Mouse (Mus musculus): Measurements from ENCODE around the gene Dnajc27. TPM values are rescaled to one million over a fixed set of nuclear protein-coding genes. Genes with fewer than 3 reads are reported as not detected.

The Dnajc27 gene
- total RNA-seq (2021), result 10 to 100 TPM; 30.9 to 38.3 TPM
- long read RNA-seq, experiment 1, full-length matches to known transcripts, result 58 of 74 reads
- long read RNA-seq, experiment 1, partial matches to known transcripts, result 11 of 74 reads
- long read RNA-seq, experiment 1, other reads (novel, unspliced or antisense), result 5 of 74 reads
- long read RNA-seq, experiment 2, full-length matches to known transcripts, result 59 of 75 reads
- long read RNA-seq, experiment 2, partial matches to known transcripts, result 5 of 75 reads
- long read RNA-seq, experiment 2, other reads (novel, unspliced or antisense), result 11 of 75 reads

DNA sequence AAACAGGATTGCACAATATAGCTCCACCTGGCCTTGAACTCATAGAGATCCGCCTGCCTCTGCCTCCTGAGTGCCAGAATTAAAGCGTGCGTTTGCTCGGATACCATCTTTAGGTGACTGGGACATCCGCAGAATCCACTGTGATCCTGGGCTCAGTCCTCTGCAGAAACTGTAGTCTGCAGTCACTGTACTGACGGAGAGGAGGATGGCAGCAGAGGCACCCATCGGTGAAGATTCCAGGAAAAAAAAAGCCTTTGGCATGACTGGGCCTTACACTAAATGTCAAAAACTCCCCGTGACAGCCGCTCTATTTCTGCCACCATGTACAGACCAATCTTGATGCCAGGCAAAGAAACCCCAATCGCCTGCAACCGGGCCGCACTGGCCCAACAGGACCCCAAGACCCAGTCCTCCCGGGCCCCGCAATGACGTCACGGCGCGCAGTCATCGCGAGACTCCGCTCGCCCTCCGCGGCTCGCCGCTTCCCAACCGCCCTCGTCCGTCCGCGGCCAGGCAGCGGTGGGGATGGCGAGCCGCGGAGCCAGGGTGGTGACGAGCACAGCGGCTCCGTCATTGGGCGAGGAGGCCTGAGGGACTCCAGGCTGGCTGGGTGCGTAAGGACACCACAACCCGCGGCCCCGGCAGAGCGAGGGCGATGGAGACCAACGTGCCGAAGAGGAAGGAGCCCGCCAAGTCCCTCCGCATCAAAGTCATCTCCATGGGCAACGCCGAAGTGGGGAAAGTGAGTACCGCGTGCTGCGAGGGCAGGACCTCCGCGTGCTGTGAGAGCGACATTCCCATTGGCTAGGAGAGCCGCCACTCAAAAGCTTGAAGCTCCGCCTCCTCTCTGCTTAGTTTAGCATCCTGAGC, at the start of gene Dnajc27:
Dnajc27 (plus strand) TSS at position 452 of the 870 bp plus-strand sequence.
- intact Hi-C loops (cut with DNase I), result loop anchor here (10.0 kb wide), 1 partner anchor 418 kb away; no protein-coding TSS in a partner anchor
- Histone ChIP-seq H3K27ac (peak within 1 kb of the TSS; percentile 99), H3K4me3 (peak within 1 kb of the TSS; percentile 90)
- TF ChIP-seq CTCF (IDR thresholded peaks at IDR 0.05), result no peak
- peak; percentile 97 for DNase-seq

DNA sequence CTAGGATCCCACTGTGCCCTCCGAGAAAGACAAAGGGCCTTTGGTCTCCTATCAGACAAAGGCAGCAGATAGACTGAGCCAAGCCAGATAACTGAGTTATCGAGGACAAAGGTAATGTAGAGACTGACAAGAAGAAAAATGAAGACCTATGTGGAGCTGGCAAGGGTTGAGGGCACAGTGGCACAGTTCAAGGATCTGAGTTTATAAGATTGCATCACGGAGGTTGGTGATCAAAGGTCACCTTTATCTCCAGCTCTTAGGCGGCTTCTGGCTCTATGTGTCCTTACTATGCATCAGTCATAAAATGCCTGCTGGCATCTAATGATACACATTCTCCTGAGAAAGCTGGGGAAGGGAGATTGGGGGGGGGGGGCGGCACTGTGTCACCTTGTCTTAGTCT, 46.2 kb upstream of the Dnajc27 start:
- no peak for TF ChIP-seq CTCF (IDR thresholded peaks at IDR 0.05)
- no peak overlapping the region for H3K4me3 ChIP-seq
- intact Hi-C loops (cut with DNase I), result loop anchor here (5.0 kb wide), 1 partner anchor 54 kb away; no protein-coding TSS in a partner anchor

DNA sequence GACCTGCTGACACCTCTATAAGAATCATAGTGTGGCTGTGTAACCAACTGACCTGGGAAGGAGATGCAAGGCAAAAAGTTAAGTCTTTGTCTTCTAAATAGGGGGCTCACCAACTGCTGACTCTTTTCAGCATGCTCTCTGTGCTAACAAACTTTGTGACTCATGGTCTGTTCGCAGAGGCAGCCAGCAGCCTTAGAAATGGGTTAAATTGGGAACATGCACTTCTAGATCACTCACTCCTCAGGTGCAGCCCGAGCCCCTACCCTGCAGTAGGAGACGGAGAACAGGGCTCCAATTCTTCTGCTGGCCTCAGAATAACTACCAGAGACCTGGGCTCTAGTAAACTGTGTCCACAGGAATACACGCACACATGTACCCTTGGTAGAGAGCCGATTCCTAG, 44.9 kb upstream of the Dnajc27 start:
- no peak for DNase-seq
- intact Hi-C loops (cut with DNase I), result loop anchor here (5.0 kb wide), 1 partner anchor 55 kb away; no protein-coding TSS in a partner anchor
- Histone ChIP-seq H3K27ac (peak overlapping the region; percentile 81), H3K4me3 (peak overlapping the region; percentile 94)
- TF ChIP-seq CTCF (IDR thresholded peaks at IDR 0.05), result no peak

More for the DNA sequence above, 46.2 kb upstream of the Dnajc27 start:
- DNase-seq, result no peak
- no peak overlapping the region for H3K27ac ChIP-seq

DNA sequence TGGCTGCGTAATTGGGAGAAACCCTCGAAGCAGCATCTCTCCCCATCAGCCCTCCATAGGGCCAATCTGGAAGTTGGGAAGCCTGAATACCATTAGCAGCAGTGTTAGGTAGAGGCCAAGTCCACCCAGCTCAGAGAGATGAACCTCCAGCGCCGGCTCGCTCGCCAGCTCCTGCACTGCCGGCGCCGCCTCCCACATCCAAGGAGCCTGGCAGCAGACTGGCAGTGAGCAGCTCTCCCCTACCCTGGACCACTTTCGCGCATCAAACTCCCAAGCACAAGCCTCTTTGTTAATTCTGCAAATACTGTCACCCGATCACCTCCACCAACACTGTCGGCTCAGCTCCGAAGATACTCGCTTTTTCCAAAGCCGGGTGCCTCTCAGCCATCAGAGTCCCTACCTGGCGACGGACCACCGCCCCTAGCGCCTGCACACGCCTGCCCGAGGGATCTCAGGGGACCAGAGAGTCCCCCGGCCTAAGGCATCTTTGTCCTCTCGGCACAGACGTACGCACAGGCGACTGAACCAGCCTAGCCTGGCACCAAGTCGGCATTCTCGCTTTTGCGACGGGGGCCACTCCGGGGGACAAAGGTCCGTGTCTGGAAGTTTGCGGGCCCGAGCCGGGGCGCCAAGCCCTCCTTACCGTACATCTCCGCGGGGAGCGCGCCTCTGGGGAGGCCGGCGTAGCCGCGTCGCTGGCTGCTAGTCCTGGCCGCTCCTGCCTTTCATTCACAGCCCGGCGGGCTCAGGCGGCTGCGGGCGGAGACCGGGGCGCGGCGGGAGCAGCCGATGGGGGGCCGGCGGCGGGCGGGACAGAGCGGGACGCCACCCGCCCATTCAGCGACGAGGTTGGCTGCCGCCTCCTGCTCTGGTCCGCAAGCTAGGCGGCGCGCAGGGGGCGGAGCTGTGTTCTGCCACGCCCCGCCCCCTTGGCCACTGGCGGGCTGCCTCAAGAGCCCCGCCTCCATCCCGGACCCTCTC, 44.0 kb upstream of the Dnajc27 start, which contains the start of gene Efr3b:
Efr3b (minus strand) TSS at position 855 of the 981 bp plus-strand sequence.
- DNase-seq, result peak; percentile 88
- H3K4me3 ChIP-seq, result peak within 1 kb of the TSS; percentile 94
- intact Hi-C loops (cut with DNase I), result loop anchor here (2.0 to 5.0 kb wide), 2 partner anchors 32 to 56 kb away; no protein-coding TSS in a partner anchor
- peak within 1 kb of the TSS; percentile 81 for H3K27ac ChIP-seq
- TF ChIP-seq CTCF (IDR thresholded peaks at IDR 0.05), result peak; percentile 42

DNA sequence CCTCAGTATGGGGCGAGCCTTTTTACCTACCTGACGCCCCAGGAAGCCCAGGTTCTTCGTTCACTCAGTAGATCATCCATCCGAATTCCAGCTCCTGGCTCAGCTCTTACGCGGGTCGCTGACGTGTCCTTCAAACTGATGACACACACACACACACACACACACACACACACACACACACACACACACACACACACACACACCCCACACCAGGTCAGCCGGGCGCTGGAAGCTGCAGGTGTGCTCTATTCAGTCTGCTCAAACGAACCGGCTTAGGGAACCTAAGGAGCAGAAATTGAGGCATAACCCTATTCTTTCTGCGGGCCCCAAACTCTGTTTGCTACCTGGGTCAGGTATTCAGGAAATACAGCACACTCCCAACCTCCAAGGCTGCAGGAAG, 43.3 kb upstream of the Dnajc27 start:
- Histone ChIP-seq H3K4me3 (peak overlapping the region; percentile 94), H3K27ac (peak overlapping the region; percentile 81)
- intact Hi-C loops (cut with DNase I), result loop anchor here (2.0 to 5.0 kb wide), 2 partner anchors 32 to 57 kb away; no protein-coding TSS in a partner anchor
- DNase-seq, result no peak
- TF ChIP-seq CTCF (IDR thresholded peaks at IDR 0.05), result no peak

DNA sequence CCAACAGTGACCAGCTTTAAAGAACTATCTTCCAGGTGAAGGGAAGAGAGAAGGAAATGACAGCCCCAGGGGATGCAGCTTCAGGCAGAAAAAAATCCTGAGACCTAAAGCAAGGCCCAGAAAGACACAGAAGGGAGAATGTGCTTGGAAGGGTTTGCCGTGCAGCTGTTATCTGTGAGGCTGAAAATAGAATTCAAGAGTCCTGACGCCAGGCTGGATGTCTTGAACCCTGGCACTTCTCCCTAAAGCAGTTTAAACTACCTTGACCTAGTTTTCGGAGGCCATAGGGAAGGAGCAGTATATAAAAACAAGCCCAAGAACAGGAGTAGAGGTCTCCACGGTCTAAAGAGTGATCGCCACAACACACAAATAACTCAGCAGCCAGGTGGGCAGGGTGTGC, 40.0 kb upstream of the Dnajc27 start:
- intact Hi-C loops (cut with DNase I), result loop anchor here (5.0 kb wide), 1 partner anchor 35 kb away; no protein-coding TSS in a partner anchor
- H3K27ac ChIP-seq, result peak overlapping the region; percentile 80
- no peak overlapping the region for H3K4me3 ChIP-seq
- DNase-seq, result peak; percentile 47
- TF ChIP-seq CTCF (IDR thresholded peaks at IDR 0.05), result no peak

DNA sequence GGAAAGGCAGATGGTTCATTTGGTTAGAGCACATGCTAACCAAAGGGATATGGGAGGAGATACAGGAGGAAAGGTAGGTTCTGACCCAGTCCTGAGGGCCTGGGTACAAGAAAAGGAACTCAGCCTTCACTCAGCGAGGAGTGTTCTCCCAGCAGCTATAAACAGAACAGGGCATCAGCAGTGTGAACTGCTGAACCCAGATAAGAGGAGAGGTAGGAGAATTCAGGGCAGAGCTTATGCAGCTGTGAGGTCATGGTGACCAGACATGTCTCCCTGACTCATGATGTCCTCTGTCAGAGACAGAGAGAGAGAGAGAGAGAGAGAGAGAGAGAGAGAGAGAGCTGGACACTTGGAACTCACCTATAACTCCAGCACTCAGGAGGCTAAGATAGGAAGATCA, 36.4 kb upstream of the Dnajc27 start:
- TF ChIP-seq CTCF (IDR thresholded peaks at IDR 0.05), result no peak
- Histone ChIP-seq H3K27ac (no peak overlapping the region), H3K4me3 (no peak overlapping the region)
- intact Hi-C loops (cut with DNase I), result no loop called here
- DNase-seq, result no peak

DNA sequence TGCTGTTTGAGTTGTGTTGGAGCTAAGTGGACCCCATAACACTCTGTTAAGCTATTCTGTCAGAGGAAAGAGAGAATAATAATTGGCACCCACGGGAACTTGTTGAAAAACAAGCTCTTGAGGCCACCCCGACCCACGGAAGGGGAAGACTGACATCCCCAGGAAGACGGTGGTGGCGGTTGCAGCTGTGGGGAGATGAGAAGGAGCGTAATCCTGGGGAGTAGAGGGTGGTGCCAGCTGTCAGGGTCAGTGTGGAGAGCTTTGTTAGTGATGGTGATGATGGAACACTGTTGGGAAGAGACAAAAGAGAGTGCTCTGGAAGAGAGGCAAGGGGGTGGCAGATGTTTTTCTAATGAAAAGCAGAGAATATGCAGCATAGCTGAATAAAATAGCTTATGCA, 34.4 kb upstream of the Dnajc27 start:
- no peak for TF ChIP-seq CTCF (IDR thresholded peaks at IDR 0.05)
- no peak overlapping the region for H3K27ac ChIP-seq
- no peak overlapping the region for H3K4me3 ChIP-seq
- no peak for DNase-seq
- intact Hi-C loops (cut with DNase I), result no loop called here

DNA sequence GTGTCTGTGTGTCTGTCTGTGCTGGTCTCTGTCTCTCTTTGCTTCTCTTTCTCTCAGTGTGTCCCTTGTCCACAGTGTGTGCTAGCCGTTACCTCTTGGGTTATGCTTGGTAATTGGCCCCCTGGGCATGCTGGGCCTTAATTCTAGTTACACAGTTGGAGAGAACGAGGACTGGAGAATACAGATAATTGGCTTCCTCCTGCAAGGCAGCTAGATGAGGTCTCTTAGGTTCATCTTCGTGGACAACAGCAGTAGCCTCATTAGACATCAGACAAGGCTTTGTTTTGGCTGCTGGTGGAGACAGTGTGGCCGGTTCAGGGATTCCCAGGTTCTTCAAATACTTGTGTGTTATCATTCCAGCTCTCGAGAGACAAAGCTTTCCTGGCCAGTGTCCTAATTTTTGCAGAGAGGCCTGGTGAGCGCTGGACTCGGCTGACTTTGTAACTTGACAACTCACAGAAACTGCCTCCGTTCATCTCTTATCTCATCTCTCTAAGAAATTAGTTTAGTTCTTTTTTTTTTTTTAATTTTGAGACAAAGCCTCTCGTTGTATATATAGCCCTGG, 31.4 kb upstream of the Dnajc27 start:
- no peak for TF ChIP-seq CTCF (IDR thresholded peaks at IDR 0.05)
- no peak overlapping the region for H3K4me3 ChIP-seq
- DNase-seq, result no peak
- no peak overlapping the region for H3K27ac ChIP-seq
- intact Hi-C loops (cut with DNase I), result no loop called here

DNA sequence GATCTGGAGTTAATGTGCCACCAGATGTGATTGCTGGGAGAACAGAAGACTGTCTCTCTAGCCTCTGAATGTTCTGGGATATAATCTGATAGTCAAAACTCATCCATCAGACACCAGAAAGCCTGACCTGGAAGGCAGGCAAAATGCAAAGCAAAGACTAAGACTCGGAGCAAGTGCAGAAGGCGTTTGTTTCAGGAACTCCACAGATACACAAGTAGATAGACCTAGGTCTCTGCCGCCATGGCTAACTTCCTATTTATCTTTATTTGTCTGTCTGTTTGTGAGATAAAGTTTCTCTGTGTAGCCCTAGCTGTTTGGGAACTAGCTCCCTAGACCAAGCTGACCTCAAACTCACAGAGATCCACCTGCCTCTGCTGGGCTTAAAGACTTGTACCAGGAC, 28.7 kb upstream of the Dnajc27 start:
- no peak for DNase-seq
- Histone ChIP-seq H3K4me3 (no peak overlapping the region), H3K27ac (no peak overlapping the region)
- intact Hi-C loops (cut with DNase I), result no loop called here
- no peak for TF ChIP-seq CTCF (IDR thresholded peaks at IDR 0.05)

DNA sequence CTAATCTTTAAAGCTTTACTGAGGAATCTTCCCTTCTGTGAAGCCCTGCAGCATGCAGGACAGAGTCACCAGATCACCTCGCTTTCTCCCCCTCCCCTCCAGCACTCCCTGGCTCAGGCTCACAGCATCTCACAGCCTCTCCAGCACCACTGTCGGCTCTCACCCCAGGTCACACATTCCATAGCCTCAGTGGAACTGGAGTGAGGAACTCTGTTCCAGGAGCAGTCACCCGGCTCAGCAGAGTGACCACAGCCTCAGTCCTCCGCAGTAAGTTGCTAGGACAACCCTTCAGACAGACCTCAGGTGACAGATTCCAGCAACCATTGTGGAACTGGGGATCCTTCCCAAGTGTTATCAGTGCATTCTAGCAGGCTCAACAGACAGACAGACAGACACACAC, 27.5 kb upstream of the Dnajc27 start:
- intact Hi-C loops (cut with DNase I), result no loop called here
- no peak for TF ChIP-seq CTCF (IDR thresholded peaks at IDR 0.05)
- H3K4me3 ChIP-seq, result no peak overlapping the region
- no peak for DNase-seq
- H3K27ac ChIP-seq, result no peak overlapping the region

Data from gastrocnemius, adult 2 months (tissue).